Mouse (Mus musculus) urinary bladder, postnatal 4 days (tissue): ENCODE measurements around the gene Nkx2-3.
A peak's percentile ranks its signal among the peaks of the same experiment; 100 is the strongest.

Source experiments
- DNase-seq, 2 experiments: peaks; one replicate each; pipeline ENCODE4 v3.0.0; 2021 to 2022; ENCODE audit warnings: low spot score in 2 of 2

Nkx2-3 gene

GRCm38 (mm10) chr19:43612051-43612450 lies at the start of gene Nkx2-3:
Gene Nkx2-3, plus strand, starts transcription at chr19:43612325.
- DNase-seq = no peak

- DNase-seq = no peak
Observed at GRCm38 (mm10) chr19:43563166-43563565, 49.0 kb upstream of the Nkx2-3 start.

- no peak for DNase-seq
Observed at GRCm38 (mm10) chr19:43568298-43568697, 43.8 kb upstream of the Nkx2-3 start.

GRCm38 (mm10) chr19:43569133-43569532 lies 43.0 kb upstream of the Nkx2-3 start:
- no peak for DNase-seq

- peak; percentile 59 to 72 for DNase-seq
Observed at GRCm38 (mm10) chr19:43570831-43571790, 41.0 kb upstream of the Nkx2-3 start.

- no peak for DNase-seq
Observed at GRCm38 (mm10) chr19:43579081-43579796, 32.9 kb upstream of the Nkx2-3 start.

- no peak for DNase-seq
Observed at GRCm38 (mm10) chr19:43581185-43581584, 30.9 kb upstream of the Nkx2-3 start.

GRCm38 (mm10) chr19:43583192-43583591 lies 28.9 kb upstream of the Nkx2-3 start:
- DNase-seq = no peak

- no peak for DNase-seq
Observed at GRCm38 (mm10) chr19:43583595-43583994, 28.5 kb upstream of the Nkx2-3 start.

- DNase-seq = no peak
Observed at GRCm38 (mm10) chr19:43584788-43585187, 27.3 kb upstream of the Nkx2-3 start.

- no peak for DNase-seq
Observed at GRCm38 (mm10) chr19:43592026-43592425, 20.1 kb upstream of the Nkx2-3 start.

GRCm38 (mm10) chr19:43596981-43597380 lies 15.1 kb upstream of the Nkx2-3 start:
- DNase-seq = no peak

GRCm38 (mm10) chr19:43598741-43599660 lies 13.1 kb upstream of the Nkx2-3 start:
- DNase-seq = no peak

- no peak for DNase-seq
Observed at GRCm38 (mm10) chr19:43599776-43600544, 12.2 kb upstream of the Nkx2-3 start.

- no peak for DNase-seq
Observed at GRCm38 (mm10) chr19:43600545-43601331, 11.4 kb upstream of the Nkx2-3 start.

- DNase-seq = no peak
Observed at GRCm38 (mm10) chr19:43601440-43601839, 10.7 kb upstream of the Nkx2-3 start.

GRCm38 (mm10) chr19:43601996-43602590 lies 10.0 kb upstream of the Nkx2-3 start:
- no peak for DNase-seq

- no peak for DNase-seq
Observed at GRCm38 (mm10) chr19:43603521-43603920, 8.6 kb upstream of the Nkx2-3 start.

- DNase-seq = no peak
Observed at GRCm38 (mm10) chr19:43604492-43605120, 7.5 kb upstream of the Nkx2-3 start.
